Mouse (Mus musculus): Measurements from ENCODE around the gene Tube1. TPM values are rescaled to one million over a fixed set of nuclear protein-coding genes. Genes with fewer than 3 reads are reported as not detected.
A peak's percentile ranks its signal among the peaks of the same experiment; 100 is the strongest.

Gene Tube1
- polyA plus RNA-seq, 1 experiment from 2014 or later: 8.5 TPM

DNA sequence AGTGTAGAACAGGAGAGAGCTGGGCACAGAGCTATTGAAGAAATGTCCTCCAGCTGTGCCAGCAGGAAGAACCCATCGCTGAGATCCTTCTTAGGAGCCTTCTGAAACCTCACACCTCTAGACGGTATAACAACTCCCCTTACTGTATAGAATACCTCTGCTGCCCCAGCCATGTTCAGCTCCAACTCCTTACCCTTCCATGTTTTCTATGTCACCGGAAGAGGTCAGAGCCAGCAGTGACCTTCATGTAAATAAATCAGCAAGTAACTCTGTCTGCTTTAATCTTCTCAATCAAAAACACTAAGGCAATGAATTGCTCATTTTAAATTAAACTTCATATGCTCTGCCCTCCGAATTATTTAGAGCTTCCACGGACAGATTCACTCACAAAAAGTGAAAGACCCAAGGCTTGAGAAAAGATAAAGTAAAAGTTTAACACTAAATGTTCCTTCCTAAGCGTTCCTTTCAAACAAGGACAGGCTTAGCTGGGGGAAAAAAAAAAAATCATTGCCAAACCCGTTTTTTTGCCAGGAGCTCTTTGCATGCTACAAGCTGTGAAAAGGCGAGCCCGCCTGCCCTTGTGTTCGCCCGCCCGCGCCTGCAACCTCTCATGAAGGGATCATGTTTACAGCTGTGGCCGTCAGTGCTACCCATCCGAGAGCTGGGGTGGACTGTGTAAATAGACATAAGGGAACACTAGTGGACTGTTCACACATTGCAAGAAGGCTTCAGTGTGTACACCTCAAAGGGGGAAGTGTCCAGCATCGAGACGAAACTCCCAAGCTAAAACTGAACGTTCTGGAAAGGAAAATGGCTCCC is 29.1 kb downstream of the Tube1 start:
- no peaks in the 10 kb centered on the region for H3K36me3 ChIP-seq (ENCODE audit: control insufficient read depth, insufficient read depth, low read length)
- ATAC-seq (ENCODE audit: low read depth): no peak
- no peak overlapping the region for H3K4me2 ChIP-seq (ENCODE audit: low read depth, low read length)
- no peaks in the 10 kb centered on the region for H3K9me3 ChIP-seq (ENCODE audit: control insufficient read depth, low read length)
- 0 out of 2 replicates have a peak, but pooled peaks cover 7% of the 10 kb centered on the region for H3K4me1 ChIP-seq (ENCODE audit: control insufficient read depth, insufficient read depth, low read length)
- H3K27me3 ChIP-seq (ENCODE audit: control insufficient read depth, insufficient read depth, low read length): no peaks in the 10 kb centered on the region
- WGBS: 42% methylated on average over 18 of the region's 18 CpGs
- no peak overlapping the region for H3K27ac ChIP-seq (ENCODE audit: low read depth, low read length)
- H3K9ac ChIP-seq (replicated peaks; ENCODE audit: low read depth, low read length): no peak overlapping the region
- no peak overlapping the region for H3K4me3 ChIP-seq (ENCODE audit: low read depth, low read length)

DNA sequence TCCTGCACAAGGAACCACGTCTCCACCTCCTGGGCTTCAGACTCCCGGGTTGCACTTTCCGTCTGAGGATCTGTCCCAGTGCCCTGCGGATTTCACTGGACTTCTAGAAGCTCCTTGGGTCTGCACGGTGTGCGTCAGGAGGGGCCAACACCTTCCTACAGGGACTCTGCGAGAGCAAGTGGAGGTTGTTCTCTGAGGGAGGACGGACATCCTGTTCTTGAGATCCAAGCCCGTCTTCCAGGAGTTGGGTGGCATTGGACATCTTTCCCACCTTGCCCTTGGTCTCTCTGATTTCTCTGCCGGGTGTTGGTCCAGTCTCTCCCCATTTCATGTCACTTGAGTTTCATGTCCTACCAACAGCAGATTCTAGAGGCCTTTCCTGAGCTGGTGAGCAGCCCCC is 29.9 kb downstream of the Tube1 start, which contains the start of gene Ccn6:
Gene Ccn6 (minus strand): TSS at position 101 of the 400 bp plus-strand sequence.
- no peak within 1 kb of the TSS for H3K4me2 ChIP-seq (ENCODE audit: low read depth, low read length)
- 0 out of 2 replicates have a peak, but pooled peaks cover 7% of the 10 kb centered on the region for H3K4me1 ChIP-seq (ENCODE audit: control insufficient read depth, insufficient read depth, low read length)
- no peak within 1 kb of the TSS for H3K4me3 ChIP-seq (ENCODE audit: low read depth, low read length)
- ATAC-seq (ENCODE audit: low read depth): no peak
- H3K27me3 ChIP-seq (ENCODE audit: control insufficient read depth, insufficient read depth, low read length): no peaks in the 10 kb centered on the region
- peak within 1 kb of the TSS; percentile 87; the same call in 1 of the 2 replicates for H3K27ac ChIP-seq (ENCODE audit: low read depth, low read length)
- H3K9me3 ChIP-seq (ENCODE audit: control insufficient read depth, low read length): no peaks in the 10 kb centered on the region
- H3K9ac ChIP-seq (replicated peaks; ENCODE audit: low read depth, low read length): no peak within 1 kb of the TSS
- H3K36me3 ChIP-seq (ENCODE audit: control insufficient read depth, insufficient read depth, low read length): no peaks in the 10 kb centered on the region
- 88% methylated on average over 10 of the region's 10 CpGs for WGBS

- H3K9ac ChIP-seq (replicated peaks; ENCODE audit: low read depth, low read length): peak overlapping the region; percentile 29; the same call in 1 of the 2 replicates
- peak overlapping the region; percentile 87 for H3K27ac ChIP-seq (ENCODE audit: low read depth, low read length)
- peak overlapping the region; percentile 27 for H3K4me3 ChIP-seq (ENCODE audit: low read depth, low read length)
- H3K9me3 ChIP-seq (ENCODE audit: control insufficient read depth, low read length): no peaks in the 10 kb centered on the region
- no peaks in the 10 kb centered on the region for H3K27me3 ChIP-seq (ENCODE audit: control insufficient read depth, insufficient read depth, low read length)
- H3K36me3 ChIP-seq (ENCODE audit: control insufficient read depth, insufficient read depth, low read length): no peaks in the 10 kb centered on the region
- 17% methylated on average over 11 of the region's 11 CpGs for WGBS
- peaks cover 17% of the 10 kb centered on the region; the same call in 1 of the 2 replicates for H3K4me1 ChIP-seq (ENCODE audit: control insufficient read depth, insufficient read depth, low read length)
- peak; percentile 52 for ATAC-seq (ENCODE audit: low read depth)
- peak overlapping the region; percentile 49 for H3K4me2 ChIP-seq (ENCODE audit: low read depth, low read length)
Measured at GRCm38 (mm10) chr10:39165632-39166115, 31.9 kb downstream of the Tube1 start.

- WGBS: 88% methylated on average over 11 of the region's 11 CpGs
- H3K9ac ChIP-seq (replicated peaks; ENCODE audit: low read depth, low read length): no peak overlapping the region
- H3K4me1 ChIP-seq (ENCODE audit: control insufficient read depth, insufficient read depth, low read length): peaks cover 23% of the 10 kb centered on the region
- H3K27ac ChIP-seq (ENCODE audit: low read depth, low read length): no peak overlapping the region
- no peaks in the 10 kb centered on the region for H3K36me3 ChIP-seq (ENCODE audit: control insufficient read depth, insufficient read depth, low read length)
- H3K4me3 ChIP-seq (ENCODE audit: low read depth, low read length): no peak overlapping the region
- ATAC-seq (ENCODE audit: low read depth): no peak
- H3K9me3 ChIP-seq (ENCODE audit: control insufficient read depth, low read length): no peaks in the 10 kb centered on the region
- H3K4me2 ChIP-seq (ENCODE audit: low read depth, low read length): no peak overlapping the region
- no peaks in the 10 kb centered on the region for H3K27me3 ChIP-seq (ENCODE audit: control insufficient read depth, insufficient read depth, low read length)
Measured at GRCm38 (mm10) chr10:39167611-39168010, 33.8 kb downstream of the Tube1 start.

- H3K4me2 ChIP-seq (ENCODE audit: low read depth, low read length): peak overlapping the region; percentile 28; the same call in 1 of the 2 replicates
- H3K27ac ChIP-seq (ENCODE audit: low read depth, low read length): peak overlapping the region; percentile 30; the same call in 1 of the 2 replicates
- no peaks in the 10 kb centered on the region for H3K27me3 ChIP-seq (ENCODE audit: control insufficient read depth, insufficient read depth, low read length)
- no peak overlapping the region for H3K9ac ChIP-seq (replicated peaks; ENCODE audit: low read depth, low read length)
- no peaks in the 10 kb centered on the region for H3K9me3 ChIP-seq (ENCODE audit: control insufficient read depth, low read length)
- no peak for ATAC-seq (ENCODE audit: low read depth)
- 57% methylated on average over 9 of the region's 9 CpGs for WGBS
- H3K4me1 ChIP-seq (ENCODE audit: control insufficient read depth, insufficient read depth, low read length): peaks cover 32% of the 10 kb centered on the region
- H3K36me3 ChIP-seq (ENCODE audit: control insufficient read depth, insufficient read depth, low read length): no peaks in the 10 kb centered on the region
- no peak overlapping the region for H3K4me3 ChIP-seq (ENCODE audit: low read depth, low read length)
Measured at GRCm38 (mm10) chr10:39169642-39170041, 35.9 kb downstream of the Tube1 start.

DNA sequence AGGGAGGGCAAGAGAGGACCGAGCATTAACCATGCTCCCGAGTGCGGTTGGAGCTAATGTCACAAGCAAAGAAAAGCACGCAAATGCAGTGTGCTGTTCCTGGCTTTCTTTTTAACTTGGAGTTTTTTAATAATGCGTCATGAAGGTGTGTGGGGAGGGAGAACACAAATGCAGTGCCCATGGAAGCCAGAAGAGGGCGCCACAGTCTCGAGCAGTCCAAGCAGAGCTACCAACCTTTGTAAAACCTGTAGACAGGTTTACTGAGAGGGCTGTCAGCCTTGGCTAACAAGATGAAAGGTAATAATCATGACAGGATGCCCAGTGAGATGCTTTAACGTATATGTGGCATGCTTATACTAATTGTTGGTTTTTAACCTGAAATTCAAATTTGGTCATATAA is 36.4 kb downstream of the Tube1 start:
- Histone ChIP-seq H3K27ac (ENCODE audit: low read depth, low read length) (peak overlapping the region; percentile 95; the same call in 1 of the 2 replicates), H3K27me3 (ENCODE audit: control insufficient read depth, insufficient read depth, low read length) (no peaks in the 10 kb centered on the region), H3K36me3 (ENCODE audit: control insufficient read depth, insufficient read depth, low read length) (no peaks in the 10 kb centered on the region), H3K4me1 (ENCODE audit: control insufficient read depth, insufficient read depth, low read length) (peaks cover 32% of the 10 kb centered on the region), H3K4me2 (ENCODE audit: low read depth, low read length) (peak overlapping the region; percentile 68), H3K4me3 (ENCODE audit: low read depth, low read length) (no peak overlapping the region), H3K9ac (replicated peaks; ENCODE audit: low read depth, low read length) (peak overlapping the region; percentile 41; the same call in 1 of the 2 replicates), H3K9me3 (ENCODE audit: control insufficient read depth, low read length) (no peaks in the 10 kb centered on the region)
- WGBS: 9% methylated on average over 8 of the region's 8 CpGs
- ATAC-seq (ENCODE audit: low read depth): peak; percentile 23

DNA sequence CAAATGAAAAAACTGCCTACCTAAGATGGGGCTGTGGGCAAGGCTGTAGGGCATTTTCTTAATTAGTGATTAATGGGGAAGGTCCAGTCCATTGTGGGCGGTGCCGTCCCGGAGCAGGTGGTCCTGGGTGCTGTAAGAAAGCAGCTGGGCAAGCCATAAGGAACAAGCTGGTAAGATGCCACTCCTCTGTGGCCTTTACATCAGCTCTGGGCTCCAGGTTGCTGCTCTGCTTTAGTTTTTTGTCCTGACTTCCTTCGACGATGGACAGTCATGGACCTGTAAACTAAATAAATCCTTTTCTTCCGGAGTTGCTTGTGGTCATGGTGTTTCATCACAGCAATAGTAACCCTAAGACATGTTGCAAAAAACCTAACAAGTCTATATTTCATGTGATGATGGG is 36.9 kb downstream of the Tube1 start:
- peak; percentile 13; the same call in 1 of the 2 replicates for ATAC-seq (ENCODE audit: low read depth)
- H3K4me3 ChIP-seq (ENCODE audit: low read depth, low read length): no peak overlapping the region
- no peaks in the 10 kb centered on the region for H3K27me3 ChIP-seq (ENCODE audit: control insufficient read depth, insufficient read depth, low read length)
- peak overlapping the region; percentile 41 for H3K9ac ChIP-seq (replicated peaks; ENCODE audit: low read depth, low read length)
- no peaks in the 10 kb centered on the region for H3K36me3 ChIP-seq (ENCODE audit: control insufficient read depth, insufficient read depth, low read length)
- peak overlapping the region; percentile 95; the same call in 1 of the 2 replicates for H3K27ac ChIP-seq (ENCODE audit: low read depth, low read length)
- WGBS: 8% methylated on average over 6 of the region's 6 CpGs
- H3K4me2 ChIP-seq (ENCODE audit: low read depth, low read length): peak overlapping the region; percentile 68
- H3K4me1 ChIP-seq (ENCODE audit: control insufficient read depth, insufficient read depth, low read length): peaks cover 32% of the 10 kb centered on the region
- H3K9me3 ChIP-seq (ENCODE audit: control insufficient read depth, low read length): no peaks in the 10 kb centered on the region

GRCm38 (mm10) chr10:39171134-39171533 is 37.4 kb downstream of the Tube1 start:
- peaks cover 31% of the 10 kb centered on the region for H3K4me1 ChIP-seq (ENCODE audit: control insufficient read depth, insufficient read depth, low read length)
- H3K9ac ChIP-seq (replicated peaks; ENCODE audit: low read depth, low read length): peak overlapping the region; percentile 56; the same call in 1 of the 2 replicates
- no peaks in the 10 kb centered on the region for H3K27me3 ChIP-seq (ENCODE audit: control insufficient read depth, insufficient read depth, low read length)
- under 1% methylated on average over 19 of the region's 19 CpGs for WGBS
- peak; percentile 93 for ATAC-seq (ENCODE audit: low read depth)
- H3K36me3 ChIP-seq (ENCODE audit: control insufficient read depth, insufficient read depth, low read length): no peaks in the 10 kb centered on the region
- H3K4me3 ChIP-seq (ENCODE audit: low read depth, low read length): peak overlapping the region; percentile 35
- no peaks in the 10 kb centered on the region for H3K9me3 ChIP-seq (ENCODE audit: control insufficient read depth, low read length)
- peak overlapping the region; percentile 68 for H3K4me2 ChIP-seq (ENCODE audit: low read depth, low read length)
- peak overlapping the region; percentile 95 for H3K27ac ChIP-seq (ENCODE audit: low read depth, low read length)

All from neural tube, embryonic 14.5 days (tissue).